Mouse (Mus musculus) lung, postnatal 0 days (tissue): ENCODE data around the gene Ablim1. TPM values are rescaled to one million over a fixed set of nuclear protein-coding genes. Genes with fewer than 3 reads are reported as not detected.

ENCODE experiments used
- ATAC-seq: fragments of 200-750 bp; cut with Nextera tagmentation; 2 replicates; pipeline ENCODE4 v1.8.0; 2017; ENCODE audit warnings: moderate library complexity
- DNase-seq: peaks from one replicate; pipeline ENCODE4 v3.0.0-alpha.2; 2016; ENCODE audit warnings: low spot score
- H3K27ac ChIP-seq: fragments of 300-500 bp; sonication (generic); 2 replicates; pipeline ENCODE4 v1.5.1; 2014; ENCODE audit warnings: antibody characterized with exemption, mild to moderate bottlenecking, low read length, mixed read lengths
- H3K27me3 ChIP-seq: fragments of 300-500 bp; sonication (generic); replicated peaks from 2 replicates; pipeline ENCODE4 v1.6.1; 2014; ENCODE audit warnings: low read length, mixed read lengths; ENCODE audit not compliant: insufficient read depth
- H3K36me3 ChIP-seq: fragments of 300-500 bp; sonication (generic); 2 replicates; pipeline ENCODE4 v1.6.1; 2014; ENCODE audit warnings: low read length, mixed read lengths; ENCODE audit not compliant: insufficient read depth
- H3K4me1 ChIP-seq: fragments of 300-500 bp; sonication (generic); 2 replicates; pipeline ENCODE4 v1.6.1; 2014; ENCODE audit warnings: antibody characterized with exemption, low read depth, low read length, mixed read lengths; ENCODE audit not compliant: insufficient read depth
- H3K4me2 ChIP-seq: fragments of 300-500 bp; sonication (generic); replicated peaks from 2 replicates; pipeline ENCODE4 v1.6.1; 2014; ENCODE audit warnings: low read depth, mild to moderate bottlenecking, low read length, moderate library complexity, mixed read lengths
- H3K4me3 ChIP-seq: fragments of 300-500 bp; sonication (generic); 2 replicates; pipeline ENCODE4 v1.5.1; 2014; ENCODE audit warnings: low read depth, low read length
- H3K9ac ChIP-seq: fragments of 300-500 bp; sonication (generic); replicated peaks from 2 replicates; pipeline ENCODE4 v1.6.1; 2014; ENCODE audit warnings: low read depth, mild to moderate bottlenecking
- H3K9me3 ChIP-seq: fragments of 300-500 bp; sonication (generic); 2 replicates; pipeline ENCODE4 v1.6.1; 2016; ENCODE audit warnings: low read length, mixed read lengths
- CTCF ChIP-seq: IDR thresholded peaks from 2 replicates; pipeline ENCODE4 v1.5.1; 2016; ENCODE audit warnings: antibody characterized with exemption, mild to moderate bottlenecking
- EP300 ChIP-seq: IDR thresholded peaks from 2 replicates; pipeline ENCODE4 v1.6.1; 2016; ENCODE audit warnings: antibody characterized with exemption, mild to moderate bottlenecking, control low read depth
- WGBS: fragments of 180-500 bp; shearing (Covaris S2); extraction: QIAGEN DNeasy Blood & Tissue Kit; methylation state at CpG from one replicate; pipeline ENCODE4 v1.1.7; 2014; 5-methylcytosine and 5-hydroxymethylcytosine counted together
- polyA plus RNA-seq: library from polyadenylated mRNA; unstranded; fragments of >200 nt; fragmentation: Nextera tagmentation; extraction: Ambion mirVana; gene quantifications from 2 replicates; pipeline ENCODE4 v1.2.1, GENCODE M21; 2015

Gene Ablim1
- polyA plus RNA-seq, 1 experiment from 2014 or later, result 50.1 TPM

DNA sequence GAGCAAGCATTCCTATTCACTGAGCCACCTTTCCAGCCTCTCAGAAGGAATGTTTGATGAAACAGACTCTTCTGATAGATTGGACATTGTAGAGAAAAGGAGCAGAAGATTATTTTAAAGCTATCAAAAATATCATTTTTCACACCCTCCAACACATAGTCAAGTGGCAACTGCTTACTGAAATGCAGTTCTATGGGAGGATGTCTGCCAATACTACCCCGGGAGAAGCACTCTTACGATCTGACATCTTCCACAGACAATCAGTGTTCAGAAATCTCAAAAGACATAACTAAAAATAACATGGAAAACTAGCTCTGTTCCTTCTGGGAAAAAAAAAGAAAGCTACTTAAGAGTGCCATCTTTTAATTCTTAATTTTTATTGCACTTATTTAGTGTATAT is 149.8 kb downstream of the Ablim1 start:
- Histone ChIP-seq H3K27me3 (no peaks in the 10 kb centered on the region), H3K4me3 (no peak overlapping the region), H3K27ac (no peak overlapping the region), H3K4me1 (no peaks in the 10 kb centered on the region), H3K9me3 (no peaks in the 10 kb centered on the region), H3K4me2 (no peak overlapping the region), H3K9ac (no peak overlapping the region), H3K36me3 (no peaks in the 10 kb centered on the region)
- ATAC-seq (no peak), DNase-seq (no peak)
- 71% methylated on average over 2 of the region's 2 CpGs for WGBS
- no peak for TF ChIP-seq EP300

DNA sequence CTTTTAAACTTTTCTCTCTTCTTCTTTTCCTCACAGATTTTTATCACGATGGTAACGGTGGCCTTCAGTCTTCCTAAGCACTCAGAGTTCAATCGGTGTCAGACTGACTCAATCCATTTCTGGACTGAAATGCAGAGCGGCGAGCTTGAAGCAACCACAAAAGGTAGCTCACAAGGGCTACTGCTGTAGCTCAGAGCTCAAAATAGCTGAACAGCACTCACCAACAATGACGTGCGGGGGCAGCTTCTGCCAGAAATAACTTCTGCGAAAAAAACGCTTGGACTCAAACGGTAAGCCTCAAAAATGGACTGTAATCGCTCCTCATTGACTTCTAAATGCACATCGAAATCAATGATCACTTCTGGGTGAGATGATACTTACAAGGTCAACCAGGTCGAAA is 151.4 kb downstream of the Ablim1 start:
- ATAC-seq (no peak), DNase-seq (no peak)
- Histone ChIP-seq H3K9me3 (no peaks in the 10 kb centered on the region), H3K4me2 (no peak overlapping the region), H3K9ac (no peak overlapping the region), H3K27me3 (no peaks in the 10 kb centered on the region), H3K36me3 (no peaks in the 10 kb centered on the region), H3K27ac (no peak overlapping the region), H3K4me3 (no peak overlapping the region), H3K4me1 (no peaks in the 10 kb centered on the region)
- TF ChIP-seq EP300 (no peak), CTCF (no peak)
- WGBS, result 76% methylated on average over 13 of the region's 13 CpGs

DNA sequence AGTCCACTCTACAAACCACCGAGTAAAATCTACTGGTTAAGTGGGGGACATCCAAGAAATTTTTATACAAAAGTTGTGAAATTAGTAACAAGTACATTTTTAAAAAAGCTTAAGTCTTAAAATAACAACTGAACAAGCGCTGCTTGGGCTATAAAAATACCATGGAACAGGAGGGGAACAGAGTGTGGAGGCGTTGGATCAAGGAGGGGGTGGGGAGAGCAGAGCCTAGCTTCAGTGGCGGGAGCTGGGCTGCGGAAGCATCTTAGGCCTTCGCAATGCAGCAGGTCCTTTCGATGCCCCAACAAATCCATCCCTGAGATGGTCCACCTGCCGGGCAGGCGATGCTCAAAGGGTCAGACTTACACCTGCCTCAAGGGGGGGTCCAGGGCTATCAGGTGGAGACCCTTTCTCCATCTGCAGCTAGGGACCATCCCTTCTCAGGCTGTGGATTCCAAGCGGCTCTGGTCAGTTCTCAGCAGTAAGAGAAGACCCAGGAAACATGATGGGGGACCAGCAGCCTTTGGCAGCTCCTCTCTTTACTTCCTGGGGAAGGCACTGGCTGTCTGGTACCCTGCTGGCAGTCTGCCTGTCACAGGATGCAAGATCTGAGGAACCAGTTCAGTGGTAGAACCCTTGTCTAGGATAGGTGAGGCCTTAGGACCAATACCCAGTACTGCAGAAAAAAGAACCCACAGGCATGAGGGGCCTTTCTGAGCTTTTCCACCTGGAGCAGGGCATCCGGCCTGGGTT is 152.6 kb downstream of the Ablim1 start:
- Histone ChIP-seq H3K9me3 (no peaks in the 10 kb centered on the region), H3K4me2 (no peak overlapping the region), H3K36me3 (no peaks in the 10 kb centered on the region), H3K27me3 (no peaks in the 10 kb centered on the region), H3K9ac (no peak overlapping the region), H3K4me3 (no peak overlapping the region), H3K27ac (no peak overlapping the region), H3K4me1 (no peaks in the 10 kb centered on the region)
- ATAC-seq (no peak), DNase-seq (no peak)
- TF ChIP-seq CTCF (no peak), EP300 (no peak)
- 75% methylated on average over 11 of the region's 11 CpGs for WGBS

DNA sequence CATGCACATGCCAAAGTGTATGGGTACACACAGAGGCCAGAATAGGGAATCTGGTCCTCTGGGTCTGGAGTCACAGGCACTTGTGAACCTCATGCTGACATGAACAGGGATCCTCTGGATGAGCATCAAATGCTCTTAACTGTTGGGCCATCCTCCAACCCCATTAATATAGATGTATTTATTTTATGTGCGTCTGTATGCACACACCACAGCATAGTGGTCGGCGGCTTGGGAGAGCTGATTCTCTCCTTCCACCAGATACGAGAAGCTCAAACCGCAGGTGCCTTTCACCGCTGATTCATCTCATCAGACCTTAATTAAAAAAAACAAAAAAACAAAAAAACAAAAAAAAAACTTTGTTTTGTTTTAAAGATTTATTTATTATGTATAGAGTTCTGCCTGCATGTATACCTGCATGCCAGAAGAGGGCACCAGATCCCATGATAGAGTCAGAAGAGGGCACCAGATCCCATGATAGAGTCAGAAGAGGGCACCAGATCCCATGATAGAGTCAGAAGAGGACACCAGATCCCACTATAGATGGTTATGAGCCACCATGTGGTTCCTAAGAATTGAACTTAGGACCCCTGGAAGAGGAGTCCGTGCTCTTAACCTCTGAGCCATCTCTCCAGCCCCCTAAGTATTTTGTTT is 153.6 kb downstream of the Ablim1 start:
- Histone ChIP-seq H3K36me3 (no peaks in the 10 kb centered on the region), H3K27ac (no peak overlapping the region), H3K4me2 (no peak overlapping the region), H3K9me3 (no peaks in the 10 kb centered on the region), H3K4me3 (no peak overlapping the region), H3K9ac (no peak overlapping the region), H3K4me1 (no peaks in the 10 kb centered on the region), H3K27me3 (no peaks in the 10 kb centered on the region)
- ATAC-seq (peak; percentile 46; the same call in 1 of the 2 replicates), DNase-seq (peak; percentile 48)
- WGBS, result 63% methylated on average over 7 of the region's 7 CpGs
- 0 out of 2 replicates have a peak, but pooled peaks have one; percentile 37 for TF ChIP-seq EP300
- TF ChIP-seq CTCF, result peak; percentile 84

- no peaks in the 10 kb centered on the region for H3K4me1 ChIP-seq
- ATAC-seq, result peak; percentile 27; the same call in 1 of the 2 replicates
- H3K36me3 ChIP-seq, result 0 out of 2 replicates have a peak, but pooled peaks cover 3% of the 10 kb centered on the region
- WGBS, result 44% methylated on average over 20 of the region's 20 CpGs
- peak; percentile 57 for DNase-seq
- no peak overlapping the region for H3K9ac ChIP-seq
- H3K27ac ChIP-seq, result no peak overlapping the region
- H3K4me3 ChIP-seq, result no peak overlapping the region
- no peaks in the 10 kb centered on the region for H3K9me3 ChIP-seq
- TF ChIP-seq CTCF (no peak), EP300 (no peak)
- no peaks in the 10 kb centered on the region for H3K27me3 ChIP-seq
- 0 out of 2 replicates have a peak overlapping the region, but pooled peaks have one; percentile 17 for H3K4me2 ChIP-seq
Observed at GRCm38 (mm10) chr19:57157731-57158343, 156.9 kb downstream of the Ablim1 start.

DNA sequence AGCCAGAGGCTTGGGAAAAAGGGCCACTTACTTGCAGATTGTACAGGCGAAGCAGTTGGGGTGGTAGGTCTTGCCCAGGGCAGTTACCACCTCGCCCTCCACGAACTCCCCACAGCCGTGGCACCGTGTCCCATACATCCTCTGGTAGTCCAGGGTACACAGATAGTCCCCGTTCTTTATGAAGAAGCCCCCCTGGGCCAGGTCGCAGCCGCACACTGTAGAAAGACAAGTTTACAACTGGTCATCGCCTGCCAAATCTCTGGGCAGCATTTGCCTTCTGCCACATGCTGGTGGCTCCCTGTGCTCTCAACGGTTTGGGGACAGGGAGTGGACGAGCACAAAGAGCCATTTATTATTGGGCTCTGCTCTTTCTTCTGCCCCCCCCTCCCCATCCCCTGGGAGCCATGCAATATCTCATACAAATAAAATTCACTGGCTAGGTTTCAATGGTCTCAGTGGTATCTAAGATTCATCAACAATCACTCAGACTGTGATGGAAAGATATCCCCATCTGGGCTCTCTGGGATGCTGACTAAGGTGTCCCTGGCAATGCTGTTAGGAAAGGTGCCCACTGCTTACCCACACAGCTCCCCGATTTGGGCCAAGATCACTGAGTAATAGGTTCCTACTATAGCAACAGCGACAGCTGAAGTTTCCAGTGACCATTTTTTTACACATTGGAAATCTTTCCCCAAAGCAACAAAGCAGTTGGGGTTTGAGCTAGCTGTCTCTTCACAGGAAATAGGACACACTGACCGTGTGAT is 159.4 kb downstream of the Ablim1 start:
- Histone ChIP-seq H3K9ac (no peak overlapping the region), H3K4me1 (no peaks in the 10 kb centered on the region), H3K36me3 (0 out of 2 replicates have a peak, but pooled peaks cover 10% of the 10 kb centered on the region), H3K9me3 (no peaks in the 10 kb centered on the region), H3K27ac (no peak overlapping the region), H3K4me3 (no peak overlapping the region), H3K4me2 (no peak overlapping the region), H3K27me3 (no peaks in the 10 kb centered on the region)
- TF ChIP-seq CTCF (no peak), EP300 (no peak)
- ATAC-seq, result peak; percentile 55
- DNase-seq, result no peak
- WGBS, result 72% methylated on average over 14 of the region's 14 CpGs
